Mouse (Mus musculus): ENCODE measurements at regions not wholly inside any gene's neighbourhood (a gene's known extent, or its start where the extent isn't known, plus 50 kb on each side); places are given as distances from the start of the nearest gene placed in this dataset.

DNA sequence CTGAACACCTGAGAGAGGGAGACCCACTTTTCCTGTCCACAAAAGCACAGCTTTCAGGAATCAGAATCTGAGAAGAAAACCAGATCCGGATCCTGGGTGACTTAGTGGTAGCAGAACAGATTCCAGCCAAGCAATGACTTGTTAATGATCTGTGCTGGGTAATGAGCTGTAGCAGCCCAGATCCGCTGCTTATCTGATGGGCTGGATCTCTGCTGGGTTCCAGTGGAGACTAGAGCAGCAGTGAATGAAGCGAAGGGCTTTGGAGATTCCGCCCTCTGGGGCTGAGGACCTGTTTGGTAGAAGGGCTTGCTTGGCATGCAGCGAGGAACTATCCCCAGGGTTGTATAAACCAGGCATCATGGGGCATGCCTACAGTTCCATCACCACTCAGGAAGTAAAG is 156.3 kb downstream of the Maf start:
- no peak for DNase-seq (ENCODE audit: low spot score in 2 of 2)

GRCm38 (mm10) chr8:115549112-115549511 is 158.5 kb downstream of the Maf start:
- no peak for DNase-seq (ENCODE audit: low spot score in 2 of 2)

DNA sequence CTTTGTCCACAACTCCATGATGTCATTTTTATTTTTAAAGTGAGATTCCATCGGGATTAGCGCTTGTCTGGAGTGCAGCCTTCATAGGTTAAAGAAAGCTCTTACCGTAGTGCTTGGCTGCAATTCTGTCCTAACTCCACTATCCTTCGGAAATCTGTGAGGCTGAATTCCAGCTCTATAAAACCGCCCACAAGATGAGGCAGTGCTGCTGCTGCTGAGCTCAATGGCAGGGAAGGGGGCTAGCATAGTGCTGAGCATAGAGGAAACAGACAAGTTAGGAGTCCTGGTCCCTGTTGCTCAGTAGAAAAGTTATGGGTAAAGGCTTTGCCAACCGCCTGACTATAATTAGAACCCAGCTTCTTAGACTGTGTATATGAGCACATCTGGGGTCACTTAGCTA is 163.5 kb downstream of the Maf start:
- no peak for DNase-seq (ENCODE audit: low spot score in 2 of 2)

GRCm38 (mm10) chr8:115542935-115543334 is 164.7 kb downstream of the Maf start:
- no peak for DNase-seq (ENCODE audit: low spot score in 2 of 2)

DNA sequence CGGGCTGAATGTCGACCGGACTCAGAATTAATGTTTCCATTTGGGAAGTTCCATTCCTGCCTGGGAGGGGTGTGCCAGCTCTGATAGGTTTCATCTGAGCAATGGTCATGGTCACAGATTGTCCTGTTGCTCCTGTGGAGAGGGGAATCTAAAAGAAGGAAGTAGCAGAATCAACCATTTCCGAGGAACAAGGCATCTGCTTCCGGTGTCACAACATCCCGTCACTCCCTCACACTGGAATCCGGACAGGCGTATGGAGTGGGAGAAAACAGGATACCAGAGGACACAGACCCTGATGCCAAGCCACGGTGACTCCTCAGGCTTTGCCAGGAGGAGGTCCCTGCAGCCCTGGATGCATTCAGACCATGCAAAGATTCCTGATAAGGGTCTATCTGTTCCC is 168.0 kb downstream of the Maf start:
- no peak for DNase-seq (ENCODE audit: low spot score in 2 of 2)

- DNase-seq (ENCODE audit: low spot score in 2 of 2) = no peak
Observed at GRCm38 (mm10) chr8:115538236-115538635, 169.4 kb downstream of the Maf start.

- no peak for DNase-seq (ENCODE audit: low spot score in 2 of 2)
Observed at GRCm38 (mm10) chr8:115537761-115538160, 169.8 kb downstream of the Maf start.

- no peak for DNase-seq (ENCODE audit: low spot score in 2 of 2)
Observed at GRCm38 (mm10) chr8:115536554-115537346, 170.8 kb downstream of the Maf start.

GRCm38 (mm10) chr8:115536001-115536400 is 171.6 kb downstream of the Maf start:
- no peak for DNase-seq (ENCODE audit: low spot score in 2 of 2)

DNA sequence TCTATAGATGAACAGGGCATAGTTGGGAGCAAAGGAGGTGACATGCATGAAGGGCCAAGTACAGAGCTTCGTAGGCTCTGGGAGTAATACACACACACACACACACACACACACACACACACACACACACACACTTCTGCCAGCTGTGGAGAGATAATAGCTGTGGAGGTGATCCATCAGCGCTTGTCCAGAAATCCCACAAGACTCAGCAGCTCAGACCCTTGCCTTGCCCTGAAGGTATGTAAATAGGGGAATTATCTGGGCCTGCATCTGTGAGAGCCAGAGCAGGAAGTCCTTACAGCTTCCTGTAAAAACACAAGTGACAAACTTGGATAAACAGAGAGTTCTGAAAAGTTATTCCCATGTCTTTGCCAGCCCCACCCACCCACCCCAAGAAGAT is 173.6 kb downstream of the Maf start:
- no peak for DNase-seq (ENCODE audit: low spot score in 2 of 2)

GRCm38 (mm10) chr8:115531343-115531742 is 176.3 kb downstream of the Maf start:
- no peak for DNase-seq (ENCODE audit: low spot score in 2 of 2)

- DNase-seq (ENCODE audit: low spot score in 2 of 2) = no peak
Observed at GRCm38 (mm10) chr8:115529568-115530342, 177.8 kb downstream of the Maf start.

DNA sequence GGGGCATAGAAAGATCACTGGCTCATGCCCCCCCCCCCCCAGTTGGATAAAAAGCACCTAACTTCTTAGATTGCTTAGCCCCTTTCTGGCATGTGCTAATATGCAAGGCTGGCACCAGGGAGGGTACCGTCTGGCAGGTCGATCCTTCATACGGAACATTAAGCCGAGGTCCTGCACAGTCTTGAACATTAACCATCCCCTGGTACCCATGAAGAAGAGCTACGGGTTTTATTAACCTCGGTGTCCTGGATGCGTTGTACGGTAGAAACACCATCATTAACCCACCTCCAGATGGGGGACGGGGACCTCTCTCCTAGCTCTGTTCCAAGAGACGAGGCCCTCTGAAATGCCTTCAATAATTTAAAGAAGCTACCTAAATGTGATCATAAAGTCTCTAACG is 178.7 kb downstream of the Maf start:
- no peak for DNase-seq (ENCODE audit: low spot score in 2 of 2)

DNA sequence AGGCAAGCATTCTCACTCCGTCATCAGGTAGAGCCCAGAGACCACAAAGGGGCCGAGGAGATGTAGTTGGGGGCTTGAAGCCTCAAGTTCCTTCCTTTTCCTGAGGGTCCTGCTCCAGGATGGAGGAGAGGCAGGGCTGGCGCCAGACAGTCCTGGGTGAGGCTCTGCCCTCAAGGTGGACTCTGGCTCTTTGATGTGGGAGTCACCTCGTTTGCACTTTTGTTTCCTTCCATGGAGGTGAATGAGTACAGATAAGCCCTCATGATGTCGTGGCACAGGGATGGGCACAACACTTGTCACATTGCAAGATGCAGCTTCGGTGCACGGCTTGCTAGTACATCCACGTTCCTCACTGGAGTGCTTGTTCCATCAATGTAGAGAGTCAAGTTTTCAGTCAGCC is 182.4 kb downstream of the Maf start:
- no peak for DNase-seq (ENCODE audit: low spot score in 2 of 2)

- DNase-seq (ENCODE audit: low spot score in 2 of 2) = peak in 1 of 2 experiments; percentile 44
Observed at GRCm38 (mm10) chr8:115524713-115525112, 182.9 kb downstream of the Maf start.

GRCm38 (mm10) chr8:115522527-115522926 is 185.1 kb downstream of the Maf start:
- no peak for DNase-seq (ENCODE audit: low spot score in 2 of 2)

GRCm38 (mm10) chr8:115515647-115516046 is 191.9 kb downstream of the Maf start:
- DNase-seq (ENCODE audit: low spot score in 2 of 2) = no peak

DNA sequence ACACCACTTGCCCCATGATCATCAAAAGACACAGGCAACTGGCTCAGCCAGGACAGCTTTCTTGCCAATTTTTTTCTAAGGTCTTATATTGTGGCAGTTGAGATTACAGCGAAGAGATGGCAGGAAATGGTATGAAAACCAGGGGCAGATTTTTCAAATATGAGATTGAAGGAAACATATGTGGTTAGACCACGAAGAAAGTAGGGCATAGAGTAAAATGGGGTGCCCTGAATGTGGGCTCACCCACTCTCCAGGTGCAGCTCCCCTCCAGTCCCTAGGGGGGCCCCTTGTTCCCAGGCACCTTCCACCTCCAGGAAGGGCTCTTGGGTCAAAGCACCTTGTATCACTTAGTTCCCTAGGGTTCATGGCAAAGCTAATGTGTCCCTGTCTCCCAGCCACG is 193.1 kb downstream of the Maf start:
- no peak for DNase-seq (ENCODE audit: low spot score in 2 of 2)

DNA sequence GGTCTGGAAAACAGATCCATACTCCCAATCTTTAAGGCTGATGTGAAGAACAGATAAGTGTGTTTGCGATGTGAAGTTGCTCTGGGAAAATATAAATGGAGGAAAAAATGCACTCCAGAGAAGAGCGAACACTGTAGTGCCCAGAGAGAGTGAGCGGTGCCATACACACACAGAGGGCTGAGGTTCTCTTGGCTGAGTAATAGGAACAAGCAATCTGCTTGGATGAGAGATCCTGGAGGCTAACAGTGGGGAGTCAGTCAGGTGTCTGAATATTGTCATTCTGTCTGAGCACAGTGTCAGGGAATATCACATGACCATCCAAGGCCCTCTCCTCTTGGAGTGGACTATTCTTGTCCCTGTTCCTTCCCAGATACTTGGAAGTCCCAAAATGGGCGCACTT is 200.4 kb downstream of the Maf start:
- no peak for DNase-seq (ENCODE audit: low spot score in 2 of 2)

GRCm38 (mm10) chr8:115506741-115507140 is 200.9 kb downstream of the Maf start:
- DNase-seq (ENCODE audit: low spot score in 2 of 2) = no peak

DNA sequence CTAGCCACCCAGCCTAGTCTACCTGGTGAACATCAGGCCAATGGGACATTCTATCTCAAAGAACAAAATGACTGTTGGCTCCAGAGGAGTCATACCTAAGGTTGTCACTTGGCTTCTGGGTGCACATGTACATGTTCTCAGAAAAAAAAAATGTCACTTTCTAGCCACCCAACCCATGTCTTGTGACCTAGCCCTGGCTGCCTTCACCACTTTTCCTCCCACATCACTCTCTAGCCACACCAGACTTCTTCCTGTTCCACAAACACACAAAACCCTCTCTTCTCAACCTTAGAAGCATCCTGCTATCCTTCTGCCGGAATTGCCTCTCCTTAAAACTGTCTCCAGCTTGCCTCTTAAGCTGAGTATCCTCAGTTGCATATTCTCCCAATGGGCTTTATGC is 211.6 kb downstream of the Maf start:
- no peak for DNase-seq (ENCODE audit: low spot score in 2 of 2)

- no peak for DNase-seq (ENCODE audit: low spot score in 2 of 2)
Observed at GRCm38 (mm10) chr8:115494353-115494752, 213.2 kb downstream of the Maf start.

DNA sequence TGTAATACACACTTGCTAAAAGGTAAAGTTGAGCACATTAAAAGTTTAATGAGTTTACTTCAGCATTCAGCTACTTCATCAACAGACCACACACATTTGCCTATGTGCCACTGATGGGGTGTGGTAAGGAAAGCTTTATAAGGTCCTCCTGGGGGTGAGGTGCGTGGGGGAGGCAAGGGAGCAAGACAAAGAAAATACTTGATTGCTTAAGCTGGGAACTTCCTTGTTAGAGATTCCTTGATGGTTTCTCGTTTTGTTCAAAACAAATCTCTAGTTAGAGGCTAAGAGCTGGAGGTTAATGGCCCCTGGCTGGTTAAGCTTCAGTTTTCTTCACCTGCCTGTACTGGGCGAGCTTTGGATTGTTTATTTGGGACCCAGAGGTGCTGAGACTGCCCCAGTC is 220.7 kb downstream of the Maf start:
- no peak for DNase-seq (ENCODE audit: low spot score in 2 of 2)
